Mouse (Mus musculus): ENCODE data around the gene Tmem170. TPM values are rescaled to one million over a fixed set of nuclear protein-coding genes. Genes with fewer than 3 reads are reported as not detected.

Gene Tmem170
- total and polyA plus RNA-seq, 3 experiments: 0.51 to 12.5 (median 3.2) TPM

- Histone ChIP-seq H3K4me3 (ENCODE audit: low read depth, low read length) (no peak overlapping the region), H3K4me1 (ENCODE audit: insufficient read depth, low read depth, low read length) (peaks cover 6% of the 10 kb centered on the region; the same call in 1 of the 2 replicates)
- no peak for TF ChIP-seq CTCF (IDR thresholded peaks at IDR 0.05; ENCODE audit: low read depth, low read length)
- TF ChIP-seq GATA2 (IDR thresholded peaks at IDR 0.05; ENCODE audit: borderline replicate concordance, low read depth, low read length): no peak
- no peak for TF ChIP-seq GATA1 (IDR thresholded peaks at IDR 0.05; ENCODE audit: borderline replicate concordance, low read length)
- no peak for TF ChIP-seq TAL1 (conservative IDR thresholded peaks at IDR 0.05; ENCODE audit: low read depth, low read length)
- no peak for TF ChIP-seq POLR2AphosphoS5 (IDR thresholded peaks at IDR 0.05; ENCODE audit: insufficient replicate concordance, low read depth, low read length)
Measured at GRCm38 (mm10) chr8:111883615-111884014, 7.1 kb upstream of the Tmem170 start.

DNA sequence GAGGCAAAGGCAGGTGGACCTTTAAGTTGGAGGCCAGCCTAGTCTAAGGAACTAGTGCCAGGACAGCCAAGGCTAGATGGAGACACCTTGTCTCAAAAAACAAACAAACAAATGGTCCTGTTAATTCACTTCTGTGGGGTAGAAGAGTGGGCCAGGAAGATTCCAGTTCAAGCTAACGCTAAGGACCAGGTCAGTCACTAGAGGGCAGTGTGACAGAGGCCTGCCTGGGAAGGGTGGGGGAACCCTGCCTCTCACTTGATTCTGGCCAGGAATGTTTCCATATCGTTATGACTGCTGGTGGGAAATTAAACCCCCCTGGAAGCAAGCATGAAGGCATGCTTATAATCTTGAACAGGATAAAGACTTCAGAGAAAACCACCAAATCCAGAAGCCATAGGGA is 5.0 kb upstream of the Tmem170 start:
- DNase-seq (ENCODE audit: low spot score): peak; percentile 38

More at GRCm38 (mm10) chr8:111883615-111884014, 7.1 kb upstream of the Tmem170 start:
- H3K9me3 ChIP-seq (replicated peaks): no peaks in the 10 kb centered on the region
- ATAC-seq (ENCODE audit: extremely low read depth, insufficient number of reproducible peaks, low FRiP score, poor library complexity, severe bottlenecking) (no peak), DNase-seq (ENCODE audit: low spot score) (no peak)
- H3K27me3 ChIP-seq (ENCODE audit: insufficient read depth, low read length): no peaks in the 10 kb centered on the region
- H3K36me3 ChIP-seq (replicated peaks): no peaks in the 10 kb centered on the region

GRCm38 (mm10) chr8:111877711-111878110 is 1.2 kb upstream of the Tmem170 start:
- DNase-seq (ENCODE audit: low spot score) (no peak), ATAC-seq (ENCODE audit: extremely low read depth, insufficient number of reproducible peaks, low FRiP score, poor library complexity, severe bottlenecking) (no peak)
- Histone ChIP-seq H3K27me3 (ENCODE audit: insufficient read depth, low read length) (no peaks in the 10 kb centered on the region), H3K36me3 (replicated peaks) (peaks cover 8% of the 10 kb centered on the region), H3K9me3 (replicated peaks) (no peaks in the 10 kb centered on the region), H3K4me1 (ENCODE audit: insufficient read depth, low read depth, low read length) (peaks cover 20% of the 10 kb centered on the region), H3K4me3 (ENCODE audit: low read depth, low read length) (no peak overlapping the region)
- TF ChIP-seq CTCF (IDR thresholded peaks at IDR 0.05; ENCODE audit: low read depth, low read length): no peak
- no peak for TF ChIP-seq POLR2AphosphoS5 (IDR thresholded peaks at IDR 0.05; ENCODE audit: insufficient replicate concordance, low read depth, low read length)
- TF ChIP-seq GATA2 (IDR thresholded peaks at IDR 0.05; ENCODE audit: borderline replicate concordance, low read depth, low read length): no peak
- no peak for TF ChIP-seq TAL1 (conservative IDR thresholded peaks at IDR 0.05; ENCODE audit: low read depth, low read length)
- no peak for TF ChIP-seq GATA1 (IDR thresholded peaks at IDR 0.05; ENCODE audit: borderline replicate concordance, low read length)

More for the DNA sequence above, 5.0 kb upstream of the Tmem170 start:
- TF ChIP-seq GATA1 (IDR thresholded peaks at IDR 0.05; ENCODE audit: borderline replicate concordance, low read length) (no peak), CTCF (IDR thresholded peaks at IDR 0.05; ENCODE audit: low read depth, low read length) (peak; percentile 72)
- H3K9me3 ChIP-seq (replicated peaks): no peaks in the 10 kb centered on the region
- no peak overlapping the region for H3K4me3 ChIP-seq (ENCODE audit: low read depth, low read length)
- no peak for ATAC-seq (ENCODE audit: extremely low read depth, insufficient number of reproducible peaks, low FRiP score, poor library complexity, severe bottlenecking)
- no peaks in the 10 kb centered on the region for H3K27me3 ChIP-seq (ENCODE audit: insufficient read depth, low read length)
- H3K36me3 ChIP-seq (replicated peaks): no peaks in the 10 kb centered on the region
- peaks cover 5% of the 10 kb centered on the region for H3K4me1 ChIP-seq (ENCODE audit: insufficient read depth, low read depth, low read length)

DNA sequence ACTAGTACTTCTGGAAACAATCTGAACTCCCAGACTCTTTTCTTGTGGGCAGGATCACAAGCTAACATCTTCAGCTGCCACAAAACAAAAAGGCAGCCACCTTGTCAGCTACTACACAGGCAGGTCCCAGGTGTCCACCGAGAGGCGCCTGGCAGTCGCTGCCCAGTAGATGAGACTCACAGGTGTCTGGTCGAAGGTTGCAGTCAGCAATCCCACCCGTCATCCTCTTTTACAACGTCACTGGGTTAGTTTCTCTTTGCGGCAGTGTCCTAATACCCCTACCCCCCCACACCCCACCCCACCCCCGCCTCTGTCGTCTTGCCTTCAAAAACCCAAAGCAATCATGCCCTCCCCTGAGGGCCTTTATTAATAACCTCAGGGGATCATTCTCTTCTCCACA is 792 bp downstream of the Tmem170 start:
- Histone ChIP-seq H3K36me3 (replicated peaks) (peaks cover 17% of the 10 kb centered on the region), H3K27me3 (ENCODE audit: insufficient read depth, low read length) (no peaks in the 10 kb centered on the region), H3K4me1 (ENCODE audit: insufficient read depth, low read depth, low read length) (peaks cover 25% of the 10 kb centered on the region), H3K4me3 (ENCODE audit: low read depth, low read length) (peak overlapping the region; percentile 88), H3K9me3 (replicated peaks) (no peaks in the 10 kb centered on the region)
- DNase-seq (ENCODE audit: low spot score): peak; percentile 26
- no peak for TF ChIP-seq POLR2AphosphoS5 (IDR thresholded peaks at IDR 0.05; ENCODE audit: insufficient replicate concordance, low read depth, low read length)
- no peak for TF ChIP-seq TAL1 (conservative IDR thresholded peaks at IDR 0.05; ENCODE audit: low read depth, low read length)
- TF ChIP-seq GATA1 (IDR thresholded peaks at IDR 0.05; ENCODE audit: borderline replicate concordance, low read length): no peak
- no peak for TF ChIP-seq CTCF (IDR thresholded peaks at IDR 0.05; ENCODE audit: low read depth, low read length)
- TF ChIP-seq GATA2 (IDR thresholded peaks at IDR 0.05; ENCODE audit: borderline replicate concordance, low read depth, low read length): no peak
- ATAC-seq (ENCODE audit: extremely low read depth, insufficient number of reproducible peaks, low FRiP score, poor library complexity, severe bottlenecking): no peak

- Histone ChIP-seq H3K4me3 (ENCODE audit: low read depth, low read length) (no peak overlapping the region), H3K27me3 (ENCODE audit: insufficient read depth, low read length) (no peaks in the 10 kb centered on the region), H3K36me3 (replicated peaks) (peaks cover 37% of the 10 kb centered on the region), H3K9me3 (replicated peaks) (no peaks in the 10 kb centered on the region), H3K4me1 (ENCODE audit: insufficient read depth, low read depth, low read length) (peaks cover 17% of the 10 kb centered on the region)
- no peak for TF ChIP-seq GATA2 (IDR thresholded peaks at IDR 0.05; ENCODE audit: borderline replicate concordance, low read depth, low read length)
- no peak for TF ChIP-seq GATA1 (IDR thresholded peaks at IDR 0.05; ENCODE audit: borderline replicate concordance, low read length)
- no peak for TF ChIP-seq TAL1 (conservative IDR thresholded peaks at IDR 0.05; ENCODE audit: low read depth, low read length)
- TF ChIP-seq CTCF (IDR thresholded peaks at IDR 0.05; ENCODE audit: low read depth, low read length): no peak
- no peak for TF ChIP-seq POLR2AphosphoS5 (IDR thresholded peaks at IDR 0.05; ENCODE audit: insufficient replicate concordance, low read depth, low read length)
- ATAC-seq (ENCODE audit: extremely low read depth, insufficient number of reproducible peaks, low FRiP score, poor library complexity, severe bottlenecking): no peak
- DNase-seq (ENCODE audit: low spot score): no peak
Measured at GRCm38 (mm10) chr8:111871278-111871677, 5.3 kb downstream of the Tmem170 start.

DNA sequence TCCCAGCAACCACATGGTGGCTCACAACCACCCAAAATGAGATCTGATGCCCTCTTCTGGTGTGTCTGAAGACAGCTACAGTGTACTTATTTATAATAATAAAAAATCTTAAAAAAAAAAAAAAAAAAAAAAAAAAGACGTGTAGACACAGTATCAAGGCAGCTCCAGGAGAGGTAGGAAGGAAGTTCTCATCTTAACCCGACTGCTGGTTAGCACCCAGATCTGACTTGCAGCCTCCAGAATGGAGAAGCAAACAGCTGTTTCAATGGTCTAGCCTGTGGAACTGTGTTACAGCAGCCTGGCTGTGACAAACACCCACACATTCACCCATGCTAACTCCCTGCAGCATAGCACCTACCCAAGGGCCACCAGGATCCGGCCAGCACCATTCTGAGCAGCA is 6.2 kb downstream of the Tmem170 start:
- TF ChIP-seq POLR2AphosphoS5 (IDR thresholded peaks at IDR 0.05; ENCODE audit: insufficient replicate concordance, low read depth, low read length) (no peak), CTCF (IDR thresholded peaks at IDR 0.05; ENCODE audit: low read depth, low read length) (no peak), GATA1 (IDR thresholded peaks at IDR 0.05; ENCODE audit: borderline replicate concordance, low read length) (no peak), GATA2 (IDR thresholded peaks at IDR 0.05; ENCODE audit: borderline replicate concordance, low read depth, low read length) (no peak)
- no peak overlapping the region for H3K4me3 ChIP-seq (ENCODE audit: low read depth, low read length)
- ATAC-seq (ENCODE audit: extremely low read depth, insufficient number of reproducible peaks, low FRiP score, poor library complexity, severe bottlenecking) (no peak), DNase-seq (ENCODE audit: low spot score) (no peak)
- no peaks in the 10 kb centered on the region for H3K27me3 ChIP-seq (ENCODE audit: insufficient read depth, low read length)
- H3K9me3 ChIP-seq (replicated peaks): no peaks in the 10 kb centered on the region
- H3K36me3 ChIP-seq (replicated peaks): peaks cover 44% of the 10 kb centered on the region
- H3K4me1 ChIP-seq (ENCODE audit: insufficient read depth, low read depth, low read length): peaks cover 9% of the 10 kb centered on the region
